Mouse (Mus musculus) kidney, adult 2 months (tissue): ENCODE results near the gene Sri.

ENCODE experiments used
- CTCF ChIP-seq: fragments of 200-500 bp; conservative IDR thresholded peaks from 2 replicates; pipeline ENCODE4 v1.5.1; 2011; ENCODE audit warnings: low read depth, mild to moderate bottlenecking, control low read depth, low read length, moderate library complexity, mixed read lengths; ENCODE audit not compliant: insufficient read depth, insufficient read length
- POLR2A ChIP-seq: fragments of 200-500 bp; IDR thresholded peaks from one replicate; pipeline ENCODE4 v1.6.1; 2011; ENCODE audit warnings: low read depth, low read length, control low read depth

GRCm38 (mm10) chr5:8000466-8000865 lies 45.4 kb upstream of the Sri start:
- TF ChIP-seq CTCF = no peak
- TF ChIP-seq POLR2A = no peak
